Comparison of ENCODE assay signal across 8 mouse cellular contexts in the genomic region with DNA sequence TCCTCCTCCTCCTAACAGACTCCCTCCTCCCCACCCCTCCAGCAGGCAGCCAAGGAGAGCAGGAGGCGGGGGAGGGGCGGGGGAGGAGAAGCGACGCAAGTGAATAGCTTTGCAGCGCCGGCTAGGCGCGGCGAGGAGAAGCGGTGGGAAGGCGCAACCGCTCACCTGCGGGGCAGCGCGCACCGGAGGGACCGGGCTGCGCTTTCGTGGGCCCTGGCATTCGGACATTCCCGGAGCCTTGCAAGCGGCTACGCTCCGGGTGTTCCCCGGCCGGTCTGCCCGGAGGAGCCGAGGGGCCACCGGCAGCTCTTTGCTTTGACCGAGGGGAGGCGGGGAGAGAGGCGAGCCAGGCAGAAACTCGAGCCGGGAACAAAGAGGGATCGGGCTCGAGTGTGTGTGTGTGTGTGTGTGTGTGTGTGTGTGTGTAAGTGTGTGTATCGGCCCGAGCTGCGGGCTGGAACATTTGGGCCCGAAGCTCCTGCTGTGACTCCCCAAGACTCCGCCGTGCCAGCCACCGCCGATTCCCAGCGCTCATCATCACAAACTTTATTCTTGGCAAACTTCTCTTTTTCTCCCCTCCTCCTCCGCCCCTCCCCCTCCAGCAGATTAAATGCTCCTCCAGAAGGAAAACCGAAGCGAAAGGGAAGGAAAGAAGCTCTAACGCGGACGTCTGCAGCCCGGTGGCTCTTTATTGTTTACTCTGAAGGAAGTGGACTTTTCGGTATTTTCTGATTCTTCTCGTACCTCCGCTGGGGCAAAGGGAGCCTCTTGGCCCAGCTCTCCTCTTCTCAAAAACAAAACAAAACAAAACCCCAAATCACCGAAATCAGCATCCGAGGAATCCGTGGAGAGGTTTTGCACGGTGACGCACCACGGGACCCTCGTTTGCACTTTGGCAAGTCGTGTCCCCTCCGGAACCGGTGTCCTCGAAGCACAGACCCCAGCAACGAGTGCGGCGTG. TPM values are rescaled to one million over a fixed set of nuclear protein-coding genes. Genes with fewer than 3 reads are reported as not detected.
DNase-seq lines count a peak whose midpoint lies in the region; ATAC-seq lines count a peak whose summit lies in the region.

A gene (plus strand): TSS at position 281 of the 960 bp plus-strand sequence.

- peak within 1 kb of the TSS; percentile 96 for H3K27ac ChIP-seq in embryonic facial prominence, embryonic 10.5 days (replicated peaks)
- H3K27ac ChIP-seq in hindbrain, embryonic 12.5 days: peak within 1 kb of the TSS; percentile 57
- H3K27ac ChIP-seq in liver, embryonic 15.5 days (replicated peaks): no peak within 1 kb of the TSS

- H3K9ac ChIP-seq in hindbrain, embryonic 12.5 days: peak within 1 kb of the TSS; percentile 71
- H3K9ac ChIP-seq in liver, embryonic 15.5 days: no peak within 1 kb of the TSS

- WGBS in embryonic facial prominence, embryonic 10.5 days: under 1% methylated on average over 68 of the region's 69 CpGs
- under 1% methylated on average over 67 of the region's 69 CpGs for WGBS in hindbrain, embryonic 12.5 days
- WGBS in liver, embryonic 15.5 days (ENCODE audit: insufficient replicate concordance): under 1% methylated on average over 66 of the region's 69 CpGs

- peak; percentile 49 for ATAC-seq in hindbrain, embryonic 12.5 days (ENCODE audit: low FRiP score)
- ATAC-seq in liver, embryonic 15.5 days (ENCODE audit: insufficient read depth): no peak
- ATAC-seq in neutrophil, adult 5-6 weeks (ENCODE audit: extremely low read depth, insufficient number of reproducible peaks, low FRiP score, poor library complexity, severe bottlenecking): no peak
- no peak for ATAC-seq in frontal cortex, adult (ENCODE audit: low TSS enrichment)

- peak; percentile 85 for DNase-seq in heart, adult 11 months
- DNase-seq in heart, adult 9 months (ENCODE audit: low spot score in 2 of 2): no peak
- peak; percentile 90 for DNase-seq in ES-CJ7 (ENCODE audit: low read depth, low spot score)
- DNase-seq in embryonic facial prominence, embryonic 10.5 days (ENCODE audit: low spot score): peak; percentile 91

- H3K4me3 ChIP-seq in embryonic facial prominence, embryonic 10.5 days: peak within 1 kb of the TSS; percentile 85
- peak within 1 kb of the TSS; percentile 55 for H3K4me3 ChIP-seq in hindbrain, embryonic 12.5 days
- peak within 1 kb of the TSS; percentile 40 for H3K4me3 ChIP-seq in liver, embryonic 15.5 days (replicated peaks)

- peaks cover 49% of the 10 kb centered on the region for H3K27me3 ChIP-seq in embryonic facial prominence, embryonic 10.5 days (replicated peaks; ENCODE audit: low read depth, poor library complexity, severe bottlenecking)
- peaks cover 60% of the 10 kb centered on the region for H3K27me3 ChIP-seq in hindbrain, embryonic 12.5 days
- peaks cover 93% of the 10 kb centered on the region for H3K27me3 ChIP-seq in liver, embryonic 15.5 days

- peaks cover 18% of the 10 kb centered on the region for H3K36me3 ChIP-seq in embryonic facial prominence, embryonic 10.5 days (replicated peaks)
- no peaks in the 10 kb centered on the region for H3K36me3 ChIP-seq in hindbrain, embryonic 12.5 days
- H3K36me3 ChIP-seq in liver, embryonic 15.5 days (replicated peaks): no peaks in the 10 kb centered on the region

- peaks cover 82% of the 10 kb centered on the region for H3K4me1 ChIP-seq in embryonic facial prominence, embryonic 10.5 days
- H3K4me1 ChIP-seq in hindbrain, embryonic 12.5 days: peaks cover 50% of the 10 kb centered on the region
- H3K4me1 ChIP-seq in liver, embryonic 15.5 days (replicated peaks): peaks cover 14% of the 10 kb centered on the region; the same call in 1 of the 2 replicates

- H3K4me2 ChIP-seq in hindbrain, embryonic 12.5 days (replicated peaks): peak within 1 kb of the TSS; percentile 78
- H3K4me2 ChIP-seq in liver, embryonic 15.5 days: peak within 1 kb of the TSS; percentile 58

- no peaks in the 10 kb centered on the region for H3K9me3 ChIP-seq in embryonic facial prominence, embryonic 10.5 days
- no peaks in the 10 kb centered on the region for H3K9me3 ChIP-seq in hindbrain, embryonic 12.5 days (replicated peaks)
- no peaks in the 10 kb centered on the region for H3K9me3 ChIP-seq in liver, embryonic 15.5 days (replicated peaks)

RNA-seq across cellular contexts. Expression of the gene that starts here (rescaled TPM):
- 51.2 and 61.3 TPM in 2 replicates for polyA plus RNA-seq in embryonic facial prominence, embryonic 10.5 days (2016; fragmentation: Nextera tagmentation; extraction: Ambion mirVana)
- polyA plus RNA-seq in hindbrain, embryonic 12.5 days (2016; fragmentation: Nextera tagmentation; extraction: Ambion mirVana): 31.9 and 33.6 TPM in 2 replicates
- 0.86 and 1.1 TPM in 2 replicates for polyA plus RNA-seq in liver, embryonic 15.5 days (2015; fragmentation: Nextera tagmentation; extraction: Ambion mirVana)
- total RNA-seq in neutrophil, adult 5-6 weeks (2017): 39.2 and 42.7 TPM in 2 replicates

Comparison
In these comparisons a context has a peak if more than half of its experiments do, and no peak if none do; other contexts are left out.
1. RNA of the gene that starts here (polyA plus RNA-seq): 51.2 to 61.3 TPM in embryonic facial prominence, embryonic 10.5 days and 31.9 to 33.6 TPM in hindbrain, embryonic 12.5 days; 0.86 to 1.1 TPM in liver, embryonic 15.5 days; every median in the first group is over 10 times any median in the second.
2. DNase-seq: peak in heart, adult 11 months (single experiment), ES-CJ7 (single experiment) and embryonic facial prominence, embryonic 10.5 days (single experiment); none in heart, adult 9 months (0 of 2).
3. Peak in every context shown above with its lines, with median percentiles within 50 percentile points of each other: H3K4me3 ChIP-seq.